Mouse (Mus musculus): ENCODE data around the gene Psmb8.
"Not testable (repeated sequence)": the region's sequence is repeated elsewhere in the genome, so short reads cannot be mapped to it uniquely, and the experiment has no call there.

Psmb8 gene

DNA sequence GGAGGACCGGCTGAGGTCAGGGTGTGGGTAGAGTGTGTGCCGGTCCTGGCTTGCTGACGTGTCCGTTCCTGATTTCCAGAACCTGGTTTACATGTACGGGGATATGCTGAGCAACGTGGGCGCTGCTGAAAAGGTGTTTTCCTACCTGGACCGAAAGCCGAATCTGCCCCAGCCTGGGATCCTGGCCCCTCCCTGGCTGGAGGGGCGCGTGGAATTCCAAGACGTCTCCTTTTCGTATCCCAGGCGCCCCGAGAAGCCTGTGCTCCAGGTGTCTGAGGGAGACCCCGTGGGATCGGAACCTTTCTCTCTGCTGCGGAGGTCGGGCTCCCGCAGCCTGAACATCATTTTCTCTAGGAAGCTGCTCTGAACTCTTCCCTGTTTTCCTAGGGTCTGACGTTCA is 16.4 kb downstream of the Psmb8 start:
- no peak for DNase-seq (ENCODE audit: low read depth)

DNA sequence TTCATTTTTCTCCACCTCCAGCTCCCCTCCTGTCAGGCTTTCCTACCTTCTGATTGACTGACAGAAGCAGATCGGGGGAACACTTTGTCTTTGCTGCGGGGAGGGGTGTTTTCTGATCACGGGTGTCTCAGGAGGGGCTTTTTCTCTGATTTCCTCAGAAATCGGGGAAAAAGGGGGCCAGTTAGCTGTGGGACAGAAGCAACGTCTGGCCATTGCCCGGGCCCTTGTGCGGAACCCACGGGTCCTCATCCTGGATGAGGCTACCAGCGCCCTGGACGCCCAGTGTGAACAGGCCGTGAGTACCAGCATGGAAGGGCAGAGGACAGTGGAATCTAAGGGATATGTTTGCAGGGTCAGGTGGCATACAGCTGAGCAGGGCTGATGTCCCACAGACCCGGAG is 17.7 kb downstream of the Psmb8 start:
- DNase-seq (ENCODE audit: low read depth): no peak

DNA sequence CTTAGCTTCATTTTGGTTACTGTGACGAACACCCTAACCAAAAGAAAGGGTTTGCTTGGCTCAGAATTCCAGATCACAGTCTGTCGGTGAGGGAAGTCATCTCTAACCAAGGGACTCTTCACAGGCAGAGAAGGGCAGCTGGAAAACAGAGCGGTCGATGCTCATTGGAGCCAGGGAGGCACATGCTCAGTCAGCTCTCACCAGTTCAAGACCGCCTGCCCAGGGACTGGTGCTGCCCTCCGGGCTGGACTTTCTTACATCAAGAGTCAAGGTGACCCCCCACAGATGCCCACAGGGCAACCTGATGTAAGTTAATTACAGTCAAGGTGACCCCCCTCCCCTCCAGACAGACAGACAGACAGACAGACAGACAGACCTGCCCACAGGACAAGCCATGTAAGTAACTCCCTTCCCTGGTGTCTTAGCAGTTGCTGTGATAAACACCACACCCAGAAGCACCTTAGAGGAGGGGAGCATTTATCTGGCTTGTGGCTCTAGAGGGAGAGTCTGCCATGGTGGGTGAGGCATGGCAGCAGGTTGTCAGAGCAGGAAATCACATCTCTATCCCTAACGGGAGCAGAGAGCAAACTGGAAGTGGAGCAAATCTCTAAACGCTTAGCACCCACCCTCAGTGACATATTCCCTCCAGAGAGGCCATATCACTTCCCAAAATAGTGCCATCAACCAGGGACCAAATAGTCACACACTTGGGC is 19.9 kb downstream of the Psmb8 start:
- no peak for DNase-seq (ENCODE audit: low read depth)

DNA sequence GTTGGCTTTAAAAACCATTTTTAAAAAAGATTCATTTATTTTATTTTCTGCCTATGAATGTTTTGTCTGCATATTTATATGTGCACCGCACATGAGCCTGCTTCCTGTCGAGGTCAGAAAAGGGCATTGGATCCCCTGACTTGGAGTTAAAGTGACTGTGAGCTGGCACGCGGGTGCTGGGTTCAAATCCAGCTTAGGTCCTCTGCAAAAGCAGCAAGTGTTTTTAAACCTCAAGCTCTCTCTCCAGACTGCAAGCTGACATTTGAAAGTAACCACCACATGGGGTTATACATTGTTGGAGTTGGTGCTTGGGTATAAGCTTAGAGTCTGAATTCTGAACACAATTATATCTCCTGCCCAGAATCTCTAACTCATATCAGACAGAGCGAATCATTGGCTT is 20.5 kb downstream of the Psmb8 start:
- DNase-seq (ENCODE audit: low read depth): no peak

DNA sequence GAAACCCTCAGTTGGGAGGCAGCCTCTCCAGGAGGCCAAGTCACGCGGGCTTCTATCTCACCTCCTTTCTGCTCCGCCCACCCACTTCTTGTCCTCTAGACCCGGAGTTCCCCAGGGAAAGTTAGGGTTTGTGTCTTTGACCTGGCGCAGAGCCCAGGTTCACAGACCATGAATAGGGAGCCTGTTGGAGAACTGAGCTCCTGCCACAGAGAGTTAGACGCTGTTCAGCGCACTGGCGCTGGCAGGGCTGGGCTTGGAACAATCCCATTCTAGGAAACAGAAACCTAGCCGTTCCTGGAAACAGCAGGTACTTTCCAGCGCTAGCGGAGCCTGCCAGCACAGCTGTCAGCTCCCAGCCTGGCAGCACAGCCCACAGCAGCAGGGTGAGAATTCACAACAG is 21.2 kb downstream of the Psmb8 start:
- DNase-seq (ENCODE audit: low read depth): no peak

DNA sequence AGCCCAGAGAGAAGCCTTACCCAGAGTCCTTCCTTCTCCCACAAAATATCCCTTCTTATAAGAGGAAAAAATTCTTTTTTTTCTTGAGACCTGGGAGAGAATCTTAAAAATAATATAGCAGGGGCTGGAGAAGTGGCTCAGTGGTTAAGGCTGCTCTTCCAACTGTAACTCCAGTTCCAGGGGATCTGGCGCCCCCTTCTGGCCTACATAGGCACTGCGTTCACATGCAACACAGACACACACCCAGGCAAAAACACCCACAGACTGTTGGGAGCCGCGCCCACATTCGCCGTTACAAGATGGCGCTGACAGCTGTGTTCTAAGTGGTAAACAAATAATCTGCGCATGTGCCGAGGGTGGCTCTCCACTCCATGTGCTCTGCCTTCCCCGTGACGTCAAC is 21.6 kb downstream of the Psmb8 start:
- peak; percentile 58 for DNase-seq (ENCODE audit: low read depth)

DNA sequence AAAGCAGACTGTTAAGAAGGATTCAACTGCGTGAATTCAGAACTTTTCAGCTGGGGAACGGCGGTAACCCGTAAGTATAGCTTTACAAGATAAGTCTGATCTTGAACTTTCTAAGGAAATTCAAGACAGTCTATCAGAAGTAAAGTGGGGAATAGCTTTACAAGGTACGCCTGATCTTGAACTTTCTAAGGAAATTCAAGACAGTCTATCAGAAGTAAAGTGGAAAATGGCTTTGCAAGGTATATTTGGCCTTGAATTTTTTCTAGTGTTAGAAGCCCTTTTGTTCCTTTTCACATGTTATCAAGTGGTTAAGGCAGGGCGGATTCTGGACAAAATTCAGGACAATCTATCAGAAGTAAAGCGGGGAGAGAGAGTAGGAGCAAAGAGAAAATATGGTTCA is 22.3 kb downstream of the Psmb8 start:
- DNase-seq (ENCODE audit: low read depth): not testable (repeated sequence)

DNA sequence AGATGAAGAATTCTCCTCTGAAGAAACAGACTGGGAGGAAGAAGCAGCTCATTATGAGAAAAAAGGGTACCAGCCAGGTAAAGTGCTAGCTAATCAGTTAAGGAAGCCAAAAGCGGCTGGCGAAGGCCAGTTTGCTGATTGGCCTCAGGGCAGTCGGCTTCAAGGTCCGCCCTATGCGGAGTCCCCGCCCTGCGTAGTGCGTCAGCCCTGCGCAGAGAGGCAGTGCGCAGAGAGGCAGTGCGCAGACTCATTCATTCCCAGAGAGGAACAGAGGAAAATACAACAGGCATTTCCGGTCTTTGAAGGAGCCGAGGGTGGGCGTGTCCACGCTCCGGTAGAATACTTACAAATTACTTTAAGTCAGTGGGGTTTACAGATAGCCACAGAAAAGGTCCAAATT is 22.9 kb downstream of the Psmb8 start:
- not testable (repeated sequence) for DNase-seq (ENCODE audit: low read depth)

DNA sequence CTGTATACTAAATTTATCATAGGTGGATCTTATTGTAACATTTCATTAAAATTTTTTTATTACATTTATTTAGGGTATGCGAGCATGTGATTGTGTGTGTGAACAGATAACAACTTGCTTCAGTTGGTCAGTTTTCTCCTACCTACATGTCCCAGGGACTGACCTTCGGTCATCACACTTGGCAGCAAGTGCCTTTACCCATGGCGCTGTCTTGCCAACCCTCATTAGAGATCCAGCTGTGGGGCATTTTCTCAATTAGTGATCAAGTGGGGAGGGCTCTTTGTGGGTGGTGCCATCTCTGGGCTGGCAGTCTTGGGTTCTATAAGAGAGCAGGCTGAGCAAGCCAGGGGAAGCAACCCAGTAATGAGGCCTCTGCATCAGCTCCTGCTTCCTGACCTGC is 27.3 kb downstream of the Psmb8 start:
- no peak for DNase-seq (ENCODE audit: low read depth)

DNA sequence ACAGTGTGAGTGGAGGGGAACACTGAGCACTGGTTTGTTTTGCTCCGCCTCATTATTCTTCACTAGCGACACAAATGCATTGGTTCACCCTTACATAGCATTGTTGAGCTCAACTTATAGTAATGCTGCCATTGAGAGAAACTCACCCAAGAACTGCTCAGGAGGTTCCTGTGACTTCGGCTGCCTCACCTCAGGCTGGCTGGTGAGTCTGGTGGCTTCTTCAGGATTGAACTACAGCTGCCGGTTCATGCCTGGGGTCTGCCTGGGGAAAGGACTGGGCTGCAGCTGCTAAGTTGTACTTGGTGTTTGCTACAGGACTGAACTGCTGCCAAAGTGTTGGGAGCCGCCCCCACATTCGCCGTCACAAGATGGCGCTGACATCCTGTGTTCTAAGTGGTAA is 27.9 kb downstream of the Psmb8 start:
- DNase-seq (ENCODE audit: low read depth): no peak

DNA sequence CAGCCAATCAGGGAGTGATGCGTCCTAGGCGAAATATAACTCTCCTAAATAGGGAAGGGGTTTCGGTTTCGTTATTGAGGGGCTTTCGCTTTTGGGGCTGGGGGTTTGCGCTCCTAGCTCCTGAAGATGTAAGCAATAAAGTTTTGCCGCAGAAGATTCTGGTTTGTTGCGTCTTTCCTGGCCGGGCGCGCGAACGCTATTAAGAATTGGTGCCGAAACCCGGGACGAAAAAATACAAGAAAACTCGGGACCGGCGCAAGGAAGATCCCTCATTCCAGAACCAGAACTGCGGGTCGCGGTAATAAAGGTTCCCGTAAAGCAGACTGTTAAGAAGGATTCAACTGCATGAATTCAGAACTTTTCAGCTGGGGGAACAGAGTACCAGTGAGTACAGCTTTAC is 28.4 kb downstream of the Psmb8 start:
- not testable (repeated sequence) for DNase-seq (ENCODE audit: low read depth)

DNA sequence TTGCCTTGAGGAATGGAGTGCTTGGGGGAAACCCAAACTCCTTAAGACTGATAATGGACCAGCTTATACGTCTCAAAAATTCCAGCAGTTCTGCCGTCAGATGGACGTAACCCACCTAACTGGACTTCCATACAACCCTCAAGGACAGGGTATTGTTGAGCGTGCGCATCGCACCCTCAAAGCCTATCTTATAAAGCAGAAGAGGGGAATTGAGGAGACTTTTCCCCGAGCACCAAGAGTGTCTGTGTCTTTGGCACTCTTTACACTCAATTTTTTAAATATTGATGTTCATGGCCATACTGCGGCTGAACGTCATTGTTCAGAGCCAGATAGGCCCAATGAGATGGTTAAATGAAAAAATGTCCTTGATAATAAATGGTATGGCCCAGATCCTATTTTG is 33.5 kb downstream of the Psmb8 start:
- DNase-seq (ENCODE audit: low read depth): not testable (repeated sequence)

DNA sequence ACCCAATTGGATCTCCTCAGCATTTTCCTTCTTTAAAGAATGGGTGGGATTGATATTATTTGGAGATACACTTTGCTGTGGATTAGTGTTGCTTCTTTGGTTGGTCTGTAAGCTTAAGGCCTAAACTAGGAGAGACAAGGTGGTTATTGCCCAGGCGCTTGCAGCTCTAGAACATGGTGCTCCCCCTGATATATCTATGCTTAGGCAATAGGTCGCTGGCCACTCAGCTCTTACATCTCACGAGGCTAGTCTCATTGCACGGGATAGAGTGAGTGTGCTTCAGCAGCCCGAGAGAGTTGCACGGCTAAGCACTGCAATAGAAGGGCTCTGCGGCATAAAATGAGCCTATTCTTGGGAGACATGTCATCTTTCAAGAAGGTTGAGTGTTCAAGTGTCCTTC is 34.5 kb downstream of the Psmb8 start:
- not testable (repeated sequence) for DNase-seq (ENCODE audit: low read depth)

DNA sequence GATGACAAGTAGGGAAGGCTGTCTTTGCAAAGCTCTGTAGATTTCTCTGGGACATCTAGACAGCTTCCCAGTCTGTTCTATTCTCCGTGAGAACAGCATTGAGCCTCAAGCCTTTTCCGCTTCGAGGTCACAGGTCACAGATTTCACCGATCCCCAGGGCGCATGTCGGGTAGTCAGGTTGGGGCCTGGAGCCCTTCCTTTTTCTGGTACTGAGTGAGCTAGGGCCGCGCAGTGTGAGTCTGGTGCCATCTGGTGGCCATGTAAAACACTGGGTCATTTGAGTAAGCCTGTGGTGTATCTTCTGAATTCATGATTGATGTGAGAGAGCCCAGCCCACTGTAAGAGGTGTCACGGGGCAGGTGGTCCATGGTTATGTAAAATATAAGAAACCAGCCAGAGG is 37.4 kb downstream of the Psmb8 start:
- DNase-seq (ENCODE audit: low read depth): peak; percentile 93

DNA sequence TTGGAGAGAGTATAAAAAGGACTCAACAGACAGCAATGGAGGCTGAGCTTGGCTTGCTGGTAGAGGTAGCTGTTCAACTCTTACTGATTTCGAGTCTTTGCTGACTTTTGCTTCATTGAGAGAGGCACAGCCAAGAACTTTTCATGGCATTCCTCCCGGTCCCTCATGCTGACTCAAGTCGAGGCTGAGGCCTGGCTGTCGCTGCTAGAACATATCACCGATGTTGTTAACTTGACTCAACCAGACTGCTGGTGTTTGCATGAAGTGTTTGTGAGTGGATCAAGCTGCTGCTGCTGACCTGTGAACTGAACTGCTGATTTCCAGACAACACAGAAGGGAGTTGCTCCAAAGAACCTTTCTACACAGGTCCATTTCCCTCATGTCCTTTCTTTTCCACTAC is 39.2 kb downstream of the Psmb8 start:
- DNase-seq (ENCODE audit: low read depth): no peak

DNA sequence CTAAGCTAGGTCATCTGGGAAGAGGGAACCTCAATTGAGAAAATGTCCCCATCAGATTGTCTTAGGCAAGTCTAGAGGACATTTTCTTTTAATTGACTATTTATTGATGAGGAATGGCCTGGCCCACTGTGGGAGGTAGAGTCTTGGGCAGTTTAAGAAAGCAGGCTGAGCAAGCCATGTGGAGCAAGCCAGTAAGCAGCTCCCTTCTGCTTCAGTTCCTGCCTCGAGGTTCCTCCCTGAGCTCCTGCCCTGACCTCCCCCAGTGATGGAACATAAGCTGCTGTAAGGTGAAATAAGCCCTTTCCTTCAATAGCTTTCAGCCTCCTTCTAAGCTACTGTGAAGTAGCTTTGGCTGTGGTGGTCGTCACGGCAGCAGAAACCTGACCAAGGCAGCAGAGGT is 40.2 kb downstream of the Psmb8 start:
- no peak for DNase-seq (ENCODE audit: low read depth)

DNA sequence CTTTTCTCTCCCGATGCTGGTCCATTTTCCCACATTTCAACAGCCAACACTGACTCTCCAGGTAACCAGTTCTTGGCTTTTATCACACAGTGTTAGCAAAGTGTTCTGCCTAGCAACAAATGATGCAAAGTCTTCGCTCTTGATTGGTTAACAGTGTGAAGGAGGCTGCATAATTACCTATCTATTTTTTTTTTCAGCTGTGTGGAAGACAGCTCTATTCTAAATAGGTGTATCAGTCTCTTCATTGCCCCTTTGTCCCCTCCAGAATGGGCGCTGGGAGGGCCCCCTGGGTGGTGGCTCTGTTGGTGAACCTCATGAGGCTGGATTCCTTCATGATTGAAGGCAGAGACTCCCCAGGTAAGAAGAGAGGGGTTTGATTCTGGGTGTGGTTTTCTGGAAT is 41.2 kb downstream of the Psmb8 start, which contains the start of gene H2-Ob:
Gene H2-Ob (plus strand): TSS at position 198 of the 400 bp plus-strand sequence.
- peak; percentile 74 for DNase-seq (ENCODE audit: low read depth)

DNA sequence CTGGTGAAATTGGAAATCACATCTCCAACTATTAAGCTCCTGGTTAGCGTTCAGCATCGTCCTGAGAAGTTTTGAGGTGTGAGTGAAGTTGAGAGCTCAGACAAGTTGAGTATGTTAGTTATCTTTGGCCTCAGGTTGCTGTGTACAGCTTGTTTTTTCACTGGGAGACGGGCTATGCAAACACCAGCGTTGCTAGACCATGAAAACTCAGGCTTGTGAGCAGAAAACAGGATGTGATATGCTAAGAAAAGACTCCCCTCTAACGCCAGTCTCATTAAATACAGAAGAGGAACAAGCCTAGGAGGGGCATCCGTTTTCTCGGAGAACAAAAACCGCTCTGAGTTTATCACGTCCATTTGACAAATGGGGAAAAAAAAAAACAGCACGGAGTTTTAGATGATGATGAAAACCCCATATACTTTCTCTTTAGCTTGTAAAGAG is 42.1 kb downstream of the Psmb8 start:
- DNase-seq (ENCODE audit: low read depth): peak; percentile 40

DNA sequence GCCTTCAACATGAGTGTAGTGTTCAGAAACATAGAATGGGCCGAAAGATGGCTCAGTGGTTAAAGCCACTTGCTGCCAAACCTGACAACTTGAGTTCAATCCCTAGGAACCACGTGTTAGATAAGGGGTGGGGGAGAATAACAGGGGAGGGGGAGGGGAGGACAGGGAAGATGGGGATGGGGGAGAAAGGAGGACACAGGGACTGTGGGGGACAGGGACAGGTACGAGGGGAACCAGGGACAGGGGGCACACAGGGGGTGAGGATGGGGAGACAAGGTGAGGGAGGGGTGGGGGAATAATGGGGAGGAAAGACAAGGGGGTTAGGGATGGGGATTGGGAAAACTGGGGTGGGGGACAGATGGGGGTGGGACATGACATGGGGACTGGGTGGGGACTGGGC is 42.8 kb downstream of the Psmb8 start:
- no peak for DNase-seq (ENCODE audit: low read depth)

DNA sequence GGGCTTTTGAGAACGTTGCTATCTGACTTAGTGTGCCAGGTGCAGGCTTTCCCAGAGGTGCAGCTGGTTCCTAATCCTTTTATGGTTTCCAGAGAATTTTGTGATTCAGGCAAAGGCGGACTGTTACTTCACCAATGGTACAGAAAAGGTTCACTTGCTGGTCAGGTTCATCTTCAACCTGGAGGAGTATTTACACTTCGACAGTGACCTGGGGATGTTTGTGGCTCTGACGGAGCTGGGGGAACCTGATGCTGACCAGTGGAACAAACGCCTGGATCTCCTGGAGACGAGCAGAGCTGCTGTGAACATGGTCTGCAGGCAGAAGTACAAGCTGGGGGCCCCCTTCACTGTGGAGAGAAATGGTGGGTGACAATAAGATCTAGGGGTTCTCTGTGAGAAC is 43.4 kb downstream of the Psmb8 start:
- DNase-seq (ENCODE audit: low read depth): no peak

DNA sequence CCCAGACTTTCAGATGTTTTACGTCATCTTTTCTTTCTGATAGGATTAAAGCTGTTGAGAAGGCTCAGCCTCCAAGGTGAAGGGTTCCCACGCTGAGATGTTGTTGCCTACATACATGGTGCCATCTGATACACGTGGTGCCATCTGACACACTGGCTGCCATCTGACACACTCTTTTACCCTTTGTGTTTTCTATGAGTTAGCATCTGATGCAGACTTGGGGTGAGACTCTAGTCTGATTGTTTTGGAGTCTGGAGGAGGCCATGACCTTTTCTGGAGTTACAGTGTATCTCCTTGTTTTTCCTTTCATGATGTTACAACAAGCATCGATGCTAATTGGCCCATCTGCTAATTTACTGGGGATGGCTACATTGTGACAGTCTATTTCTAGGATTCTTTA is 47.1 kb downstream of the Psmb8 start:
- DNase-seq (ENCODE audit: low read depth): no peak

DNA sequence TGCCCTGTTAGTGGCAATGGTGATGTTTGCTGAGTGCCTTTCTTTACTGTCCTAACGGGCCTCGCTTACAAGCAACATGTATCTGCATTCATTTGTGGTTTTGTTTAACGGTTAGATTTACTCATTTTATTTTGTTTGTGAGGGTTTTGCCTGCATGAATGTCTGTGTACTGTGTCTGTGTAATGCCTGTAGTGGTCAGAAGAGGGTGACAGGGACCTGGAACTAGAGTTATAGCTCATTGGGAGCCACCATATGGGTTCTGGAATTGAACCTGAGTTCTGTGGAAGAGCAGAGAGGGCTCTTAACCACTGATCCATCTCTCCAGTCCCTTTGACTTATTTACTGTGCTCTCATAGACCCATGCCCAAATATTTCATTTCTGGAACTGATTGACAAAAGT is 49.5 kb downstream of the Psmb8 start:
- peak; percentile 43 for DNase-seq (ENCODE audit: low read depth)

DNA sequence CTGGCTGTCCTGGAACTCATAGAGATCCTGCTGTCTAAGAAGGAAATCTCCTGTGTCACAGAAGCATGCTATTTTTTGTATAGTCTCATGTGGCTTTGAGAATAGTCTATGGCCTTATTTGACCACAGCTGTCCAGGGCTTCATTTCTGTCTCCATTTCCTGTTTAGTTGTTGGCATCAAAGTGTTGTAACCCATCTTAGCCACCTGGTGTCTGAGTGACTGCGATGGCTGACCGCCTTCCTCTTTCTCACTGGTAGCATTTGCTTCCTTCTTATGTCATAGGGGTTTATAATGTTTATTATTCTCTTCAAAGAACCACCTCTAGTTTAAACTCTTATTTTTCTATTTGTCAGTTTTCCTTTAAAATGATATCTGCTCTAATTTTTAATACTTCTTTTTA is 51.2 kb downstream of the Psmb8 start:
- DNase-seq (ENCODE audit: low read depth): peak; percentile 66

DNA sequence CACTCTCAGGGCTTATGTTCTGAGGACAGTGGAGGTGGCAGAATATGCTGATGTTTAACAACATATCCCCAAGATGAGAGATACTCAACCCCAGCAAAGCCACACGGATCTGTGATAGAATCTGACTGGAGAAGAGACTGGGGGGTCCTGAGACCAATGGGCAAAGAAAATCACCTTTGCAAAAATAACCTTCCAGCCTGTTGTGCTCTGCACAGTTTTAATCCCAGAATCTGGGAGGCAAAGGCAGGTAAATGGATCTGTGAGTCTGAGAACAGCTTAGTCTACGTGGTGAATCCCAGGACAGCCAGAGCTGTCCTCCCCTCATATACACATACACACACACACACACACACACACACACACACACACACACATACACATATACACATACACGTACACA is 51.8 kb downstream of the Psmb8 start:
- no peak for DNase-seq (ENCODE audit: low read depth)

Data from 416B (cell line).